Mouse (Mus musculus) brain, embryonic 18.5 days (tissue): Measurements from ENCODE around the gene Best2.

Experiments used
- DNase-seq: peaks from one replicate; pipeline ENCODE4 v3.0.0-alpha.2; 2012; ENCODE audit warnings: low read depth, low spot score

The Best2 gene

GRCm38 (mm10) chr8:84982499-84983011 is 31.8 kb downstream of the Best2 start:
- no peak for DNase-seq

- no peak for DNase-seq
Observed at GRCm38 (mm10) chr8:84981644-84982498, 32.5 kb downstream of the Best2 start.

DNA sequence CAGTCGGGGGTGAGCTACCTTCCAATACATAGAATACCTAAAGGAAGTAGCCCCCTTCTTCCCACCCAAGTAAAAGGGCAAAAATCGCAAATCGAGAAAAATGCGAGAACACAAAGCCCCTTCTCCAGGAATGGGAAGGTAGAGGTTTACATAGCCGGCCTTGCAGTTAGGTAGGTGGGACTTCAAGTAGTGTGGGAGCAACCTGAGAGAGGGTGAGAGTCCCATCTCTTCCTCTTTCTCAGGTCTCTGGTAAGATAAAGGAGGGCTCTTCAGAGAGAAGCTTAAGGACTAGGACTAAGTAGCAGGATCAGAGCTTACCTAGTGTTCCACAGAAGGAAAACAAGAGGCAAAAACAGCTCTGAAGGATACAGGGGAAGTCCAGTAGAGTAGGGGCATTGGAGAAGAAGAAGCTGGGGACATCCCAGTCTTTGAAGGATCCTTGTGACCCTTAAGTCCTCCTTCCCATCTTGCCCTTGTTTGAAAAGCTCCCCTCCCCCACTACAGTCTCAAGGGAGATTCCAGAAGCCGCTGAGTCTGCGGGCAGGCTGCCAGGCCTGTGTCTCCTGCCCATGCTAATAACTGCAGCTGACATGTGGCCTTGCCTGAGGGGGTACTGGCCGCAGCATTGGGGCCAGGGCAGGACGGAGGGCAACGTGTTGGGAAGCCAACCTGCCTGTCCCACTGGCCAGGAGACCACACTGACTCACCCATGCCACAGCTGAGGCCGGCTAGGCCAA is 33.5 kb downstream of the Best2 start:
- DNase-seq = no peak

DNA sequence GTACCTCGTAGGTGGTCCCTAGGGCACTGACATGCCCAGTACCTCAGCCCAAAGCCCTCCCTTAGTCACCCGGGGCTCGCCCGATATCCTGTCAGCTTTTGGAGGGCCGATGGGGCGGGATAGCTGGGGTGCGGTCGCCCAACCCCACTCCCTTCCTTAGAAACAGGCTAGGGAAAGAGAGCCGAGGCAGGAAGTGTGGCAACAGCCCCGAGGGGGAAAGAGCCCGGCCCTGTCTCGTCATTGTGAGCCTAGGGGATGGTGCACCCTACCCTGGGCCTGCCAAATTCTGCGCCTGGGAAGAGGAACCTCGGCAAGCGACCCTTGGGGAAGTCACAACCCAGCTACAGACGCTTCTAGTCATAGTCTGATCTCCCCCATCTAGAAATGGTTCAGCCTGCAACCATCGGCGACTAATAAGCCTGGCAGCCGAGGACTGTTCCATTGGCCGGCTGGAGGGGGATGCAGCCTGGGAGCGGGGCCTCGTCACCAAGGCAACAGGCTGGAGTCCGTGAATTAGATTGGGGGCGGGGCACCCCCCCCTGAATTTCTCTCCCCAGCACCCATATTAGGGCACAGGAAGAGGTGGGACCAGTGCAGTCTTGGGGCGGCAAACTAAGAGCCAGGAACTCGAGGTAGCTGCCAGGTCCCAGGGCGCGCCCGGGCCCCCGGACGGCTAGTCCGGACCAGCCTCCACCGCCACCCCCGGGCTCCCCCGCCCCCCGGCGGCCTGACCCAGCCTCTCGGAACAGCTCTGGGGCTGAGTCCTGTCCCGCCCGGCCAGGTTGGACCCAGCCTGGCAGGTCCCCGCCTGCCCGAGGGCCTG is 34.5 kb downstream of the Best2 start:
- DNase-seq = peak; percentile 82

DNA sequence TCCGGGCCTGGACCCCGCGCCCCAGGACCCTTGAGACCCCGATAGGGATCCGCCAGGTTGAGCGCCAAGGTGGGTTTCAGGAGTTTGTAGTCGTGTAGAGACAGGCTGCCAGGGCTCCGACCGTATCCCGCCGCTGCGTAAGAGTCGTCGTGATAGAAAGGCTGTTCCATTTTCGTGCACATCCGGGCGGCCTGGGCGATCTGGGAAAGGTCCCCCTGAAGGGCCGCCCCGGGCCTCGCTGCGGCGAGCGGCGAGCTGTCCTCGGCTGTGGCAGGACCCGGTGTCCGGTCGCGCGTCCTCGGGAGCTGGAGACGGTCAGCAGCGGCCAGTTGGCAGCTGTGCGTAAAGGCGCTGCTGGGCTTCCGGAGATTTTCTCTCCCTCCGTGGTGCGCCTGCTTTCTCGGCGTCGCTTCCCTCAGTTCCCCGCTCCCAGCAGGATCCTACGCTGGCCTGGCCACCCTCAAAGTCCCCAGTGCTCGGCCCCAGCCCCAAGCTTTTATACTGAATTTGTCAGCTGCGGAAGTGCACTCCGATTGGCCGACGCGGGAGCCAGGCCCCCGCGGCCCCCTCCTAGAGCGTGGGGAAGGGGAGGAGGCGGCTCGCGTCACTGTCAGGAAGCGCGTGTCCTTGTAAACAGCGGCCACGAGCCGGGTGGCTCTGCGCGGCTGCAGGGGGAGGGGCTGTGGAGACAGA is 35.9 kb downstream of the Best2 start, which contains the start of gene Junb:
Gene Junb, minus strand, starts transcription at position 471 of the 693 bp plus-strand sequence.
- DNase-seq = no peak

DNA sequence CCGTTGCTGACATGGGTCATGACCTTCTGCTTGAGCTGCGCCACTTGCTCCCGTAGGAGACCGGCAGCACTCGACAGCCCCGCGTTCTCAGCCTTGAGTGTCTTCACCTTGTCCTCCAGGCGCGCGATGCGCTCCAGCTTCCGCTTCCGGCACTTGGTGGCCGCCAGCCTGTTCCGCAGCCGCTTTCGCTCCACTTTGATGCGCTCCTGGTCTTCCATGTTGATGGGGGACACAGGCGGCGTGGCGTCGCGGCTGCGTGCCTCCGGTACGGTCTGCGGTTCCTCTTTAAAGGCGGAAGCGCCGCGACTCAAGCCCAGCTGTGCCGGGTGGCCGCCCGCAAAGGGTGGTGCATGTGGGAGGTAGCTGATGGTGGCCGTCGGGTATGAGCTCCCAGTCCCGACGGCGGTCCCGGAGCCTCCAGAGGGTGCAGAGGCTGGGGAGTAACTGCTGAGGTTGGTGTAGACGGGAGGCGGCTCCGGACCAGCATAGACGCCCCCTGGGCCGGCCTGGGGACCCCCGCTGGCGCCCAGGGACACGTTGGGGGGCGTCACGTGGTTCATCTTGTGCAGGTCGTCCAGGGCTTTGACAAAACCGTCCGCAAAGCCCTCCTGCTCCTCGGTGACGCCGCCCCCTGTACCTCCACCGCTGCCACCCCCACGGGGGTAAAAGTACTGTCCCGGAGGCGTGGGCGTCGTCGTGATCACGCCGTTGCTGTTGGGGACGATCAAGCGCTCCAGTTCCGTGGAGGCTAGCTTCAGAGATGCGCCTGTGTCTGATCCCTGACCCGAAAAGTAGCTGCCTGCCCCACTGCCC is 36.7 kb downstream of the Best2 start:
- no peak for DNase-seq

GRCm38 (mm10) chr8:84976763-84977434 is 37.4 kb downstream of the Best2 start:
- no peak for DNase-seq

DNA sequence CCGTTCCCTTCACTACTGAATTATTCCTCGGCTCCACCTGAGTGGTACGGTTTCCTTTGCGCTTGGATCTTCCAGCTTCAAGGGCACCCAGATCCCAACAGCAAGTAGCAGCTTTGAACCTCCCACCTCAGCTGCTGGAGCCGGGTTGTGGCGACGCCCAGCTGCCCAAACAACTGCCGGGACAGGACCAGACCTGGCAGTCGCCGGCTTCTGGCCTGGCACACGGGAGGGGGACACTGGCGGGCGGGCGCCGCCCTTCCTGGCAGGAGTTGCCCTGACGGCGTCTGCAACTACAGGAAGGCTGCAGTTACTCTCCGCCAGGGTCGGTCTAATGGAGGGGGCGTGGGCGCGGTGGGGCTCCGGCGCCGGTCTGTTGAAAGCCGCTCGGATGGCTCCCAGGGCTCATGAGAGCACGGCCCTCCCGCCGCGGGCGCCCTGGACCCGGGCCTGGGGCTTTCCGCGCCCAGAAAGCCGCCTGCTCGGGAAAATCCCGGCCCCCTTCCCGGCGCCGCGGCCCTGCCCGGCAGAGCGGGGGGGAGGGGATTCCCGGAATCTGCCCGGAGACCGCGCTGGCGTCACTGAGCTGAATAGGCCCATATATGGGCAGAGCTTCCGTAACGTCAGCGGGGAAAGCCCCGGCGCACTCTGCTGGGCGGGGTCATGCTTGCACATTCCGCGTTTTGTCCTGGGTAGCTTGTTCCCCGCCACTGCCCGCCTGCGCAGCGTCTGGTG is 38.1 kb downstream of the Best2 start:
- DNase-seq = peak; percentile 73

GRCm38 (mm10) chr8:84975434-84975833 is 38.9 kb downstream of the Best2 start:
- no peak for DNase-seq

- no peak for DNase-seq
Observed at GRCm38 (mm10) chr8:84974543-84975142, 39.7 kb downstream of the Best2 start.

- DNase-seq = no peak
Observed at GRCm38 (mm10) chr8:84973803-84974542, 40.4 kb downstream of the Best2 start.

DNA sequence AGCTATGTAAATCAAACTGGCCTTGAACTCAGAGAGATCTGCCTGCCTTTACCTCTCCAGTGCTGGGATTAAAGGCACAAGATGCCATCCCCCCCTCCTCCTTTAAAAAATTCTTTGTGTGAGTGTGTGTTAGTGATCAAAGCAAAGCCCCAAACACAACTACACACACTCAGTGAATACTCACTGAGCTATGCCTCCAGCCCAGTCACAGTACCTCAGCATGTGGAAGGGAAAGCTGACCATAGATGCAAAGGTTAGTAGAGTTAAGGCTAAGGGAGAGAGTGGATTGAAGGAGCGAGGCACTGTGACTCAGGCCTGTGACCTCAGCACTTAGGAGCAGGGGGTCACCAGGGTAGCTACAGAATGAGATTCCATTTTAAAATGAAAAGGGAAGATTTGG is 41.3 kb downstream of the Best2 start:
- no peak for DNase-seq

DNA sequence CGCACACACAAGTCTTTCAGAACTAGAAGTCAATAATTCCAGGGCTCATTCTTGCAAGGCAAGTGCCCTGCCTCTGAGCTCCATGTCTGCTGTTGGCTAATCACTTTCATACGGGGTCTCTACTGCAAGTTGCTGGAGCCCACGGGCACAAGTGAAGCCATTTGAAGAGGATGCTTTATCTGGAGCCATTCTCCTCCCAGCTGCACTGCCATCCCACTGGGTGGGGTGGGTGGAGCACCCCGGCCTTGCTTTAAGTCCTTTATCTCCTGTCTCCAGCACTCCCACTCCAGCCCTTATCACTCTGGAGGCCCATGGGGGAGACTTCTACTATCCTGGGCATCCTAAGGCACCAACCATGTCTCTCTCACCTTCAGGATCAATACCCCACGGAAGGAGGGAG is 43.4 kb downstream of the Best2 start:
- no peak for DNase-seq

- no peak for DNase-seq
Observed at GRCm38 (mm10) chr8:84970135-84970790, 44.1 kb downstream of the Best2 start.

- no peak for DNase-seq
Observed at GRCm38 (mm10) chr8:84969241-84970134, 44.8 kb downstream of the Best2 start, which contains the start of the genes Gm49661, Prdx2 and Rnaseh2a. Gene Gm49661 (minus strand): TSS chr8:84969433. Gene Prdx2 (plus strand): TSS chr8:84969587. Gene Rnaseh2a (minus strand): TSS chr8:84969767.

DNA sequence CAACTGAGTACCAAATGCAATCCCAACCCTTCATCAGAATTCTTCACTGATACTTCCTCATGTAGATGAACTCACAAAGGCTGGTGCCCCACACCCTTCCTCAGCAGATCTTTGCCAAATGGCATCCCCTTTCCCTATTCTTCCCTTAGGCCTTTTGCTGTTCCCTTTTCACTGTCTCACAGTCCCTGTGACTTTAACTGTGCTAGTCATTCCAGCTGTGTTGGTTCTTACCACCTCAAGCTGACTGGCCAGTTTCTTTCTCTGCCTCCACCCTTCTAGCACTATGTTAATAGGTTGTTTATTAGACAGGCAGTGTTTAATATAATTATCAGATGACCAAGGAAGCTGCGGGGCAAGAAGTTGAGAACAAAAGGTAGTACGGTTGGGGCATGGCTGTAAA is 45.7 kb downstream of the Best2 start:
- no peak for DNase-seq
